Mouse (Mus musculus) testis, adult 2 months (tissue): ENCODE measurements around the gene Selenoo.

Experiments used
- CTCF ChIP-seq: fragments of 200-500 bp; IDR thresholded peaks from 2 replicates; pipeline ENCODE4 v1.5.1; 2012; ENCODE audit warnings: low read depth, mild to moderate bottlenecking, inconsistent platforms, low read length, moderate library complexity; ENCODE audit not compliant: control insufficient read depth, insufficient read depth, insufficient replicate concordance
- POLR2A ChIP-seq: fragments of 200-500 bp; IDR thresholded peaks from 2 replicates; pipeline ENCODE4 v1.6.1; 2012; ENCODE audit warnings: low read depth, mild to moderate bottlenecking, inconsistent platforms, low read length, moderate library complexity; ENCODE audit not compliant: control insufficient read depth

DNA sequence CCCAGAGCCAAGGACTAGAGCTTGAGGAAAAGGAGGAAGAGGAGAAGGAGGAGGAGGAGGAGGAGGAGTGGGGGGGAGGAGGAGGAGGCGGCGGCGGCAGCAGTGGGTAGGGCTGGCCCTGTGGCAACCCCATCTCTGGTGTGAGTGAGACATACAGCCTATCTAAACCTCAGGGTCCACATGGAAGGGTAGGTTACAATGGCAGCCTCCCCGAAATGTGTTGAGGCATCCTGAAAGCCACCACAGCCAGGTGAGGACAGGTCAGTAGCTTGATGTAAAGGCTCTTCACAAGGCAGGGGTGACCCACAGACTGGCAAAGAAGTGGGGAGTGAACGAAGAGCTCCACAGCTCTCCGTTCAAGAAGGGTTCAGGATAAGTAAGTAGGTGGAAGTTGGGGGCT, 49.6 kb downstream of the Selenoo start:
- TF ChIP-seq CTCF (no peak), POLR2A (no peak)
